ENCODE assay signal across 8 mouse cellular contexts in genomic region chr10:17213310-17214064, GRCm38 (mm10).
DNase-seq lines count a peak whose midpoint lies in the region; ATAC-seq and TF ChIP-seq lines count a peak whose summit lies in the region.

No protein-coding gene starts in this region.

- H3K9me3 ChIP-seq in lung, postnatal 0 days (ENCODE audit: low read length) = no peaks in the 10 kb centered on the region
- no peaks in the 10 kb centered on the region for H3K9me3 ChIP-seq in limb, embryonic 13.5 days

- WGBS in lung, postnatal 0 days = 29% methylated on average over 6 of the region's 7 CpGs
- 9% methylated on average over 6 of the region's 7 CpGs for WGBS in limb, embryonic 13.5 days

- H3K36me3 ChIP-seq in lung, postnatal 0 days (ENCODE audit: insufficient read depth, low read length) = no peaks in the 10 kb centered on the region
- H3K36me3 ChIP-seq in limb, embryonic 13.5 days = no peaks in the 10 kb centered on the region

- H3K4me2 ChIP-seq in lung, postnatal 0 days (replicated peaks; ENCODE audit: low read depth, low read length) = 0 out of 2 replicates have a peak overlapping the region, but pooled peaks have one; percentile 1
- H3K4me2 ChIP-seq in limb, embryonic 13.5 days (replicated peaks) = peak overlapping the region; percentile 50

- H3K27me3 ChIP-seq in lung, postnatal 0 days (replicated peaks; ENCODE audit: insufficient read depth, low read length) = no peaks in the 10 kb centered on the region
- H3K27me3 ChIP-seq in limb, embryonic 13.5 days = no peaks in the 10 kb centered on the region

- H3K4me3 ChIP-seq in lung, postnatal 0 days (ENCODE audit: low read depth, low read length) = no peak overlapping the region
- no peak overlapping the region for H3K4me3 ChIP-seq in limb, embryonic 13.5 days

- no peak for TF ChIP-seq CTCF in lung, postnatal 0 days (IDR thresholded peaks at IDR 0.05)

- no peak for TF ChIP-seq EP300 in lung, postnatal 0 days (IDR thresholded peaks at IDR 0.05)

- H3K27ac ChIP-seq in lung, postnatal 0 days (ENCODE audit: low read length) = no peak overlapping the region
- peak overlapping the region; percentile 65; the same call in 1 of the 2 replicates for H3K27ac ChIP-seq in limb, embryonic 13.5 days

- H3K4me1 ChIP-seq in lung, postnatal 0 days (ENCODE audit: insufficient read depth, low read depth, low read length) = 0 out of 2 replicates have a peak, but pooled peaks cover 3% of the 10 kb centered on the region
- peaks cover 22% of the 10 kb centered on the region for H3K4me1 ChIP-seq in limb, embryonic 13.5 days

- no peak overlapping the region for H3K9ac ChIP-seq in lung, postnatal 0 days (replicated peaks; ENCODE audit: low read depth)
- no peak overlapping the region for H3K9ac ChIP-seq in limb, embryonic 13.5 days

- DNase-seq in embryo, embryonic 10 days (ENCODE audit: low spot score) = peak; percentile 28
- no peak for DNase-seq in embryo, embryonic 9.5 days (ENCODE audit: extremely low spot score)
- peak; percentile 46 for DNase-seq in lung, postnatal 0 days (ENCODE audit: low spot score)
- DNase-seq in lung, postnatal 4 days = no peak
- peak; percentile 60 for DNase-seq in telencephalon, adult 2 months (ENCODE audit: low read depth, low spot score)
- DNase-seq in cerebellum, adult 8-10 months = no peak
- no peak for DNase-seq in left cerebral cortex, adult 9 months (ENCODE audit: low spot score in 2 of 2)

- ATAC-seq in lung, postnatal 0 days = peak; percentile 32
- peak; percentile 86 for ATAC-seq in limb, embryonic 13.5 days (ENCODE audit: low FRiP score, low read depth)

Comparison
In these comparisons a context has a peak if more than half of its experiments do, and no peak if none do; other contexts are left out.
1. DNase-seq: peak in embryo, embryonic 10 days (single experiment), lung, postnatal 0 days (single experiment) and telencephalon, adult 2 months (single experiment); none in embryo, embryonic 9.5 days (single experiment), lung, postnatal 4 days (0 of 2), cerebellum, adult 8-10 months (single experiment) and left cerebral cortex, adult 9 months (0 of 2).